Mouse (Mus musculus): ENCODE measurements around the gene 9330182O14Rik.

- TF ChIP-seq CTCF (IDR thresholded peaks at IDR 0.05; ENCODE audit: borderline replicate concordance, insufficient read depth, low read depth, low read length) (no peak), POLR2A (IDR thresholded peaks at IDR 0.05; ENCODE audit: borderline replicate concordance, insufficient read depth, low read length) (no peak)
These were observed 30.9 kb upstream of the 9330182O14Rik start for GRCm38 (mm10) chr15:40103304-40103703.

All from cerebellum, adult 2 months (tissue).